Mouse (Mus musculus): ENCODE measurements around the gene Itsn1. TPM values are rescaled to one million over a fixed set of nuclear protein-coding genes. Genes with fewer than 3 reads are reported as not detected.

Gene Itsn1
- polyA plus RNA-seq, 1 experiment: 30.5 TPM

DNA sequence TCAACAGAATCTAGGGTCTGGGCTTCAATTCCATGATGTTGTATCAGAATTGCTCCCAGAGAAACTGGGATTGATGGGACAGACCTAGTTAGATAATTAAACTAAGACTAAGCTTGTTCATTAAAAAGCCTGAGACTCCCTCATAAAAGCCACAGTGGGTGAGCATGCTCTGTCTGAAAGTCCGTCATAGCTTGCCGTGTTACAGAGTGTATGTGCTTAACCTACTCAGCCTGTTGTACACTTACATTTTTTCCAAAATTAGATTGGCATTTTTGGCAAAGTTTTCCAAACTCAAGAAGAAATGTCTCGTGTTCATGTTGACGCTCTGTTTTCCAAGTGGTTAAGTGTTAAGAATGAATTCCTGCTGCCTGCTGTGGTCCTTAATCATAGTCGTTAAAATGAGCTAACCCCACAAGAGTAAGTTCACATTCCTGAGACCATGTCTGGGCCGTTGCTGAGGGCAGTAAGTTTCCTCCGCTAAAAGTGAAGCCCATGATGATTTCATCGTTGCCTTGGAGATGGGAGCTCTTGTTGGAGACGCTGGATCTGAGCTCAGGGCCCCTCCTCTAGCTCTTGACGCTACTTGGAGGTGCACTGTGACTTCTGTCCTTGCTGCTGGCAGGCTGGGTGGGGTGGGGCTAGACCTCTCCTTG, 117.1 kb downstream of the Itsn1 start:
- Histone ChIP-seq H3K27ac (ENCODE audit: control insufficient read depth, insufficient read depth, low read depth, low read length) (no peak overlapping the region), H3K4me1 (ENCODE audit: control insufficient read depth, insufficient read depth, low read length) (peaks cover 14% of the 10 kb centered on the region), H3K36me3 (ENCODE audit: control insufficient read depth, insufficient read depth, low read length) (no peaks in the 10 kb centered on the region), H3K4me3 (ENCODE audit: control insufficient read depth, low read depth, low read length) (no peak overlapping the region), H3K27me3 (ENCODE audit: control insufficient read depth, insufficient read depth, low read length) (no peaks in the 10 kb centered on the region)
- TF ChIP-seq CTCF (IDR thresholded peaks at IDR 0.05; ENCODE audit: control insufficient read depth, insufficient read depth, insufficient replicate concordance, low read depth, low read length): no peak
- no peak for TF ChIP-seq POLR2A (IDR thresholded peaks at IDR 0.05; ENCODE audit: control insufficient read depth, low read depth, low read length)

DNA sequence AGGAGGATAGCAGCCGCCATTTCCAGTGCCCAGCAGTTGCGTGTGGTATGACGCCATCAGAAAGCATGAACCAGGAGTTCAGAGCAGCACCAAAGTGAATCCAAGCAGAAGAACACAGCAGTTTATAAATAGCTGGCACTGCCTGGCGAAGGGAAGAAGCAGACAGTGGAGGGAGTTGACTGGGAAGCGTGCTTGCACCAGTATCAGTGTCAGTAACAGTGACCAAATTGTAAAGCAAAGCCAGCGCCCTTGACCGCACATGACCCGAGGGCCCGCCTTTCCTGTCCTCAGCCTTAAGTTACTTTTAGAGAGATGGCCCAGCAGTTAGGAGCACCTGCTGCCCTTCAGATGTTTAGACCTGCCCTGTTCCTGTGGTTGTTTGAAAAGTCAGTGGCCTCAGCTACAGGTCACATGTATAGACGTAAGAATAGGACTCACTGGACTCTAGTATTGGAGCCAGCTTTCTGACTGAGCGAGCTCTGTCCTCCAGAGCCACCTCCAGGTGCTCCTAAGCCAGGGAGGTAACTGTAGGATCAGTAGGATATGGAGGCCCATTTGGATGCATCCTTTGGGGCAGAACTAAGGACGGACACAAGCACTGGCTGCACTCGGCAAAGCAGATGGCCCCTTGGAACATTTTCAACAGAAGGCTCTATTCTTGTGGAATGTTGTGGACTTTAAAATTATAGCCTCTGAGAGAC, 118.6 kb downstream of the Itsn1 start:
- Histone ChIP-seq H3K4me1 (ENCODE audit: control insufficient read depth, insufficient read depth, low read length) (peaks cover 15% of the 10 kb centered on the region), H3K27me3 (ENCODE audit: control insufficient read depth, insufficient read depth, low read length) (no peaks in the 10 kb centered on the region), H3K27ac (ENCODE audit: control insufficient read depth, insufficient read depth, low read depth, low read length) (peak overlapping the region; percentile 52; the same call in 1 of the 2 replicates), H3K36me3 (ENCODE audit: control insufficient read depth, insufficient read depth, low read length) (no peaks in the 10 kb centered on the region), H3K4me3 (ENCODE audit: control insufficient read depth, low read depth, low read length) (no peak overlapping the region)
- TF ChIP-seq CTCF (IDR thresholded peaks at IDR 0.05; ENCODE audit: control insufficient read depth, insufficient read depth, insufficient replicate concordance, low read depth, low read length) (no peak), POLR2A (IDR thresholded peaks at IDR 0.05; ENCODE audit: control insufficient read depth, low read depth, low read length) (no peak)

DNA sequence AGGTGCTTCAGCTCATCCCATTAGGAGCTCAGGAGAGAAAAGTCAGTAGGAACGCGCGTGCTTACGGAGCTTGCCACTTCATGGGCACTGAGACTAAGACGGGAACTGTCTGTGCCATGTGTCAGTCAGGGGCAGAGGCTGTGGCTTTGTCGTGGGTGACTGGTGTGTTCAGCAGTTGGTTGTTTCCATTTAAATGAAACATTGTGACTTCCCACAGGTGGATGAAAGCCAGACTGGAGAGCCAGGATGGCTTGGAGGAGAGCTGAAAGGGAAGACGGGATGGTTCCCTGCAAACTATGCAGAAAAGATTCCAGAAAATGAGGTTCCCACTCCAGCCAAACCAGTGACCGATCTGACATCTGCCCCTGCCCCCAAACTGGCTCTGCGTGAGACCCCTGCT, 119.4 kb downstream of the Itsn1 start:
- Histone ChIP-seq H3K27ac (ENCODE audit: control insufficient read depth, insufficient read depth, low read depth, low read length) (peak overlapping the region; percentile 43), H3K4me3 (ENCODE audit: control insufficient read depth, low read depth, low read length) (no peak overlapping the region), H3K4me1 (ENCODE audit: control insufficient read depth, insufficient read depth, low read length) (peaks cover 14% of the 10 kb centered on the region), H3K27me3 (ENCODE audit: control insufficient read depth, insufficient read depth, low read length) (no peaks in the 10 kb centered on the region), H3K36me3 (ENCODE audit: control insufficient read depth, insufficient read depth, low read length) (no peaks in the 10 kb centered on the region)
- TF ChIP-seq CTCF (IDR thresholded peaks at IDR 0.05; ENCODE audit: control insufficient read depth, insufficient read depth, insufficient replicate concordance, low read depth, low read length) (no peak), POLR2A (IDR thresholded peaks at IDR 0.05; ENCODE audit: control insufficient read depth, low read depth, low read length) (no peak)

DNA sequence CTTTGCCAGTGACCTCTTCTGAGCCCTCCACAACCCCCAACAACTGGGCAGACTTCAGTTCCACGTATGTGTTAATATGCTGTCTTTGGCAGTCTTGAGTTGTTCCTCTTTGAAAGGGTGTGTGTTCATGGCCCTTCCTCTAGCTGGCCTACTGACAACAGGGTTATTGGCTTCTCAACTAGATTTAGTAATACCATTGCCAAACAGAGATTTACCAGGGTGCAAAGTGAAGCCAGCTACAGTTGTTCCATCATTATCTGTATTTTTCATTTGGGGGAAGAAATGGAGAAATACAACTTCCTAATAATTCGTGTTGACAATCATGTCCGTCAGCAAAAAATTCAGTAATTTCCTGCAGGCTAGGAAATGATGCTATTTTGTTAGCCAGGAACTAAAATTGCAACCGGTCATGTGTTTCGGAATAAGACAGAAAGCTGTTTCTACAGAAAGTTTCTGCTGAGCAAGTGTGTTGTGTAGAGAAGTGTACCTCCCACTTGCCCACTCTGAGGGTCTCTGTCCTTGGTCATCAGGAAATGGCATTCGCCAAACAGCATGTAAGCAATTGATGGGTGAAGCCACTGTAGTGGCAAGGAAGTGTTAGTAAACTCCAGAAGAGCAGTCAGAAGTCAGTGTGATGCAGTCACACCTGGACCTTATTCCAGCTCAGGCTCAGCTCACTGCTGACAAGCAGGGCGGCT, 120.0 kb downstream of the Itsn1 start:
- H3K27ac ChIP-seq (ENCODE audit: control insufficient read depth, insufficient read depth, low read depth, low read length): peak overlapping the region; percentile 43
- no peaks in the 10 kb centered on the region for H3K27me3 ChIP-seq (ENCODE audit: control insufficient read depth, insufficient read depth, low read length)
- no peaks in the 10 kb centered on the region for H3K36me3 ChIP-seq (ENCODE audit: control insufficient read depth, insufficient read depth, low read length)
- TF ChIP-seq CTCF (IDR thresholded peaks at IDR 0.05; ENCODE audit: control insufficient read depth, insufficient read depth, insufficient replicate concordance, low read depth, low read length) (no peak), POLR2A (IDR thresholded peaks at IDR 0.05; ENCODE audit: control insufficient read depth, low read depth, low read length) (no peak)
- no peak overlapping the region for H3K4me3 ChIP-seq (ENCODE audit: control insufficient read depth, low read depth, low read length)
- H3K4me1 ChIP-seq (ENCODE audit: control insufficient read depth, insufficient read depth, low read length): peaks cover 8% of the 10 kb centered on the region

DNA sequence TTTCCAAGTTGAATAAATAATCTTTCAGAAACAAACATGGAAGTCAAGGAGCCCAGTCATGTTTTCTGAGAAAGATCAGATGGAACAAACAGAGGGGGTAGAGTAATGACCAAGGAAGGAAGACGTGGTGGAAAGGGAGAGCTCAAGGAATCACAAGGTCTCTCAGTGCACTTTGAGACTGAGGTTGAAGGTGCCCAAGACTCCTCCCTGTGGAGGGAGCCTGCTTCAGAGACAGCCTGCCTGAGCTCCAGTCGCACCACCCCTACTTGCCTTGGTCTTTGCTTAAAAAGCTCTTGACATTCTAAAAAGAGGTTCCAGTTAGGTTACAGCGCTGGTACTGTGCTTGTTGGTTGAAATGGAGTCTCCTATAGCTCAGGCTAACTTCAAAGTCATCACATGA, 121.1 kb downstream of the Itsn1 start:
- Histone ChIP-seq H3K36me3 (ENCODE audit: control insufficient read depth, insufficient read depth, low read length) (no peaks in the 10 kb centered on the region), H3K27ac (ENCODE audit: control insufficient read depth, insufficient read depth, low read depth, low read length) (no peak overlapping the region), H3K4me3 (ENCODE audit: control insufficient read depth, low read depth, low read length) (no peak overlapping the region), H3K4me1 (ENCODE audit: control insufficient read depth, insufficient read depth, low read length) (peaks cover 7% of the 10 kb centered on the region), H3K27me3 (ENCODE audit: control insufficient read depth, insufficient read depth, low read length) (no peaks in the 10 kb centered on the region)
- TF ChIP-seq CTCF (IDR thresholded peaks at IDR 0.05; ENCODE audit: control insufficient read depth, insufficient read depth, insufficient replicate concordance, low read depth, low read length) (no peak), POLR2A (IDR thresholded peaks at IDR 0.05; ENCODE audit: control insufficient read depth, low read depth, low read length) (no peak)

DNA sequence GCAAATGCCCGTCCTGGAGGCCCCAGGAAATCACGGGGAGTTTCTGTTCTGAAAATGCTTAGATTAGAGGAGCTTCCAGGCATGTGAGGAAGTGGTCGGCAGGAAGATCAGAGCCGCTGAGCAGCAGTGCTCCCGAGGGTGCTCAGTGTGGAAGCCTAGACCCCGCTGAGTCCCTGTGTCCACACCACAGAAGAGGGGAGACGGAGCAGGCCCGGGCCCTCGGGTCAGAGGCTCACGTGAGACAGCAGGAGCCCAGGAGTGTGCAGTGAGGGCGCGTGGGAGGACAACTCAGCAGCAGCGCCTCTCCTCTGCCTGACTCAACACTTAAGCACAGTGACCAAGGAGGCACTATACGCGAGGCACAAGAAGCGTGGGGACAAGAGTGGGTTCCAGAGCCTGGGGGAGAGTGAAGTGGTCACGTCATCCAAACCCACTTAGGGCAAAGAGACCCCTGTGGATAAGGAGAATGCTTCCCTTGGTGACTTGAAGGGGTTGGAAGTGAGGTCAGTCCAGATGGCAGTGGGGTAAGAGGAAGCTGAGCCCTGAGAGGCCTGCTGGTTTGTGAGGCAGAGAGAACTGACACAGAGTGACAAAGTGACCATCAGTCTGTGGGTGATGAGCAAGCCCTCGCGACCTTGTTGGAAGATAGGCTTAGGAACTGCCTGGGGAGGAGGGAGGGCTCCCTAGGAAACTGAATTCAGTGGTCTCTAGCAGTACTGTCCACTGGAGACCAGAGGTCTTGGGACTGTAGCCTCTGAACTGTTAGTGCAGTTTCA, 122.6 kb downstream of the Itsn1 start:
- Histone ChIP-seq H3K27me3 (ENCODE audit: control insufficient read depth, insufficient read depth, low read length) (no peaks in the 10 kb centered on the region), H3K27ac (ENCODE audit: control insufficient read depth, insufficient read depth, low read depth, low read length) (no peak overlapping the region), H3K4me1 (ENCODE audit: control insufficient read depth, insufficient read depth, low read length) (peaks cover 7% of the 10 kb centered on the region), H3K4me3 (ENCODE audit: control insufficient read depth, low read depth, low read length) (no peak overlapping the region), H3K36me3 (ENCODE audit: control insufficient read depth, insufficient read depth, low read length) (no peaks in the 10 kb centered on the region)
- TF ChIP-seq CTCF (IDR thresholded peaks at IDR 0.05; ENCODE audit: control insufficient read depth, insufficient read depth, insufficient replicate concordance, low read depth, low read length) (no peak), POLR2A (IDR thresholded peaks at IDR 0.05; ENCODE audit: control insufficient read depth, low read depth, low read length) (no peak)
